Mouse (Mus musculus): Measurements from ENCODE around the gene Asap2.

The Asap2 gene

GRCm38 (mm10) chr12:21167741-21168140 lies 177.5 kb downstream of the Asap2 start:
- DNase-seq: no peak

DNA sequence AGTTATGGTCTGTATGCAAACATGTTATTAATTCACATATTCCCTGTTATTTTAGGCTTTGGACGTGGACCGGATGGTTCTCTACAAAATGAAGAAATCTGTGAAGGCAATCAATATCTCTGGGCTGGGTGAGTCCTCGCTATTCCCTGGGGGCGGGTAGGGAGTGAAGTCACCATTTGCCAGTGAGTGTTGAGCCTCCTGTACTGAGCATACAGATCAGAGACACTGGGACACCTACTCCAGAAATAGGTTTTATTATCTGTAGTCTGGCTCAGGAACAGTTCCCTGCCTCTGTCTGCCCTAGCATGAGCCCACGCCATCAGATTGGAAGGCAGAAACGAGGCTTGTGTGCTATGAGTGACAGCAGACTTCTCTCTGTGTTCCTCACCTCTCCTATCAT lies 177.9 kb downstream of the Asap2 start:
- no peak for DNase-seq

- DNase-seq: no peak
Measured at GRCm38 (mm10) chr12:21171776-21172490, 181.7 kb downstream of the Asap2 start.

DNA sequence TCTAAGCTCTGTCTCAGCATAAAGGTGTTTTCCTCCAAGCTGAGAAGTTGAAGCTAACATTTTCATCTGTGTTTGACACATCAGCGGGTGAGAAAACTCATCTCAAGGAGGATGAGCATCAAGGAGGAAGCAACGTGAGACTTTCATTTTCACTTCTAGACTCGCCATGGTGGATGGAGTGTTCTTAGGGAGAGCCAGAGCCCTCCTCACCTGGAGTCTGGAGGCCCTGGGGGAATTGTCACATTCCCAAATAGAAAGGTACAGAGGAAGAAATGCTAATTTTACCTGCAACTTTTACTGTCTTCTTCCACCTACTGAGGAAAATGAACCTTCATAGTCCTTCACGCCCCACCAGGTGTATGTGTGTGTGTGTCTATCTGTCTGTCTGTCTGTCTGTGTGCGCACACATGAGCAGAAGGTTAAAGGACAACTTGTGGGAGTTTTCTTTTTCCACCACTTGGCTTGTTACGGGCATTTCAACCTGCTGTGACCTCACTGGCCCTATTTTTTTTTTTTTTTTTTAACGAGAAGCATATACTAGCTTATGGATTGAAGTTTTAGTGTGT lies 183.7 kb downstream of the Asap2 start:
- no peak for DNase-seq

- no peak for DNase-seq
Measured at GRCm38 (mm10) chr12:21176399-21176798, 186.1 kb downstream of the Asap2 start.

DNA sequence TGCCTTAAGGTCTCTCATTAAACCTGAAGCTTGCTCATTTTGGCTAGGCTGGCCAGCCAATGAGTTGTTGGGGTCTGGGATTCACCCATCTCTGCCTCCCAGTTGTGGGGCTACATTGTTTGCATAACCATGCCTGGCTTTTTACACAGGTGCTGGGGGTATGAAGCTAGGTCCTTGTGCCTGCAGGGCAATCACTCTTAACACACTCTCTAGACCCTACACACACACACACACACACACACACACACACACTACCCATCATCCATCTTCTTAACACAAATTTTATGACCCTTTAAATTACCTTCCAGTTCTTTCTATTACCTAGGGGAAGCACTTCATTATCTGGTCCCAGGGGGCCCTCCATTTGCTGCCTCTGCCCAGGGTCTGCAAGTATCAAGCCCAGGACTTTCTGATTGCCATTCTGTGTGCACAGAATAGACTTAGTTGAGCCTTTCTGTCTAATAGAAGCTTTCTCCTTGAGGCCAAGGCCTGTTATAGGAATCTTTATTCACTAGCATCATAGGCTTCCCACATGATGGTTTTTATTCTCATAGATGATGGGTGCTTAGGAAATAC lies 187.0 kb downstream of the Asap2 start:
- DNase-seq: no peak

DNA sequence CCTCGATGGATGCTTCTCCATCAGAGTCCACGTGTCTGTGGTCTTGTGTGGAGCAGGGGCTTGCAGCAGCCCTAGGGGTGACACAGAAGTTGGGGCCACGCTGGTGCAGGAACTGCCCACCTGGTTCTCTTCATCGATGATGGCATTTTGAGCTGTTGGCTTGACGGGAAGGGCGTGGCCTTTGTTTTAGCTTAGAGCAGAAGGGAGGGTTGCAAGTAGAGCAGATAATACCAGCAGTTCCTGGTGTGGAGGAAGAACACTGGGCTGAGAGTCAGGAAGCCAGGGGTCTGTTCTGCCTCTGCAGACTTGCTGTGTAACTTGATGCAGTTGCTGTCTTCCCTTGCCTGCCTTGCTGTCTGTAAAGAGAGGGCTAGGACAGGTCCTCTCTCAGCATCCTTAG lies 189.8 kb downstream of the Asap2 start:
- DNase-seq: no peak

- no peak for DNase-seq
Measured at GRCm38 (mm10) chr12:21182786-21183185, 192.5 kb downstream of the Asap2 start.

- DNase-seq: no peak
Measured at GRCm38 (mm10) chr12:21183321-21183720, 193.1 kb downstream of the Asap2 start.

GRCm38 (mm10) chr12:21186145-21186544 lies 195.9 kb downstream of the Asap2 start:
- DNase-seq: no peak

- DNase-seq: peak; percentile 32
Measured at GRCm38 (mm10) chr12:21188880-21189279, 198.6 kb downstream of the Asap2 start.

DNA sequence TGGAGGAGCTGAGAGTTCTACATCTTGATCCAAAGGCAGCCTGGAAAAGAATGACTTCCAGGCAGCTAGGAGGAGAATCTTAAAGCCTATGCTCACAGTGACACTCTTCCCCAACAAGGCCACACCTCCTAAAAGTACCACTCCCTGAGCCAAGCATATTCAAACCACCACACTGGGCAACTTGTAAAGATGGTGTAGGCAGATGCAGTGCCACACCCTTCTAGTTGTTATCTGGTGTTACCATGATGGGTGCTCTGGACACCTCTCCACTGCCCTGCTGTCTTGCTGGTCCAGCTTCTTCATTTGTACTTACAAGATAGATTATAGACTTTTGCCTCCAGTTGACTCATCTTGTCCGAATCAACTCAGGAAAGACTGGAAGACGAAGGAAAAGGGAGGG lies 201.3 kb downstream of the Asap2 start:
- DNase-seq: no peak

DNA sequence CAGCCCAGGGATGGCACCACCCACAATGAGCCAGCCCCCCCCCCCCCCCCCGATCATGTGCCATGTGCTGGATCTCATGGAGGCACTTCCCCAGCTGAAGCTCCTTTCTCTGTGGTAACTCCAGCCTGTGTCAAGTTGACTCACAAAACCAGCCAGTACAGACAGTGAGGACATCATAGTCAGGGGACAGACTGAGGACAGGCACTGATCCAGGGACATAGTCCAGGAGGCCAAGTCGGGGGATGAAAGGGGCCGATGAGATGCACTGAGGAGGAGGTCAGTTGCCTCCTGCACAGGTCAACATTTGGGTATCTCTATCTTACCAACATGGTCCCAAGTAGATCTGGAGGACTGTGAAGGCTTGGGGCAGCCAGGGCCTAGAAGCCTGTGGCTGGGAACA lies 205.2 kb downstream of the Asap2 start:
- no peak for DNase-seq

- no peak for DNase-seq
Measured at GRCm38 (mm10) chr12:21196420-21196819, 206.2 kb downstream of the Asap2 start.

GRCm38 (mm10) chr12:21200613-21201012 lies 210.4 kb downstream of the Asap2 start:
- DNase-seq: no peak

GRCm38 (mm10) chr12:21201485-21202269 lies 211.4 kb downstream of the Asap2 start:
- DNase-seq: no peak

DNA sequence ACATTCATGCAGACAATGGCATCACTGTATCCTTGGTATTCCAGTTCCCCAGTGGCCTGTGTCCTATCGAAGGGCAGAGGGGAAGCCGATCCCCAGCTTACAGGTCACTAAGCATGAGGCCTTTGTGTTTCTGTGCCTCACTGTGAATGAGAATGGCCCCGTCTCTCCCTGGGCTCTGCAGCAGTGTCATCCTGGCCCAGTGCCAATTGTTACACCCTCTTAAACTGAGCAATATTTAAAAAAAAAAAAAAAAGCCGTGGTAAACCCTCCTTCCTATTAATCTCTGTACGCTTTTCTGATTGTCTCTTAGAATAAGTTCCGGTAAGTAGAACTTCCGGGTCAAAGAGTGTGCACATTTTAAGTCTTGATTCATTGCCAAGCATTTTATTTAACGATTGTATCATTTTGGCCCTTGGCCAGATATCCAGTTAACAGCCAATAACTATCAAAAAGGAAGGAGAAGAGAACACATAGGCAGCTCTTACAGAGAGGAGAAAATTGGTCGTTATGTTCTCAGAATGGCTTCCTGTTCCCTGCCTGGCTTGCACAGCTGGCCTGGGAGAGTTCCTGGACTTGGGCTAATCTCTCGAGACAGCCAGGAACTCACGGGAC lies 214.5 kb downstream of the Asap2 start:
- peak; percentile 36 for DNase-seq

DNA sequence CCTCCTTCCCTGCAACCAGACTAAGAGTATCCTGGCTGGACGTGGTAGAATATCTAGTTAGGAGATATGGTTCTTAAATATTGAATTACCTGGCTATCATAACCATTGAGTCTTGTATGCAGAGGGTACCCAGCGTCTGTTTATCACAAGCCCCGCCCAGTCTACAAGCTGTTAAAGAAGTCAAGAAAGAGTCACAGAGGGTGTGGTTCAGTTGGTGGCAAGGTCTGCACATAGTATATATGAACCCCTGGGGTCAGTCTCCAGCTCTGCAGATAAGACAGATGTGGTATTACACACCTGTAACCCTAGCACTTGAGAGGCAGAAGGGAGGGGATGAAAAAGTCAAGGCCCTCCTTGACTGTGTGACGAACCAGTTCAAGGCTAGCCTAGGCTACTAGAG lies 215.5 kb downstream of the Asap2 start:
- no peak for DNase-seq

- no peak for DNase-seq
Measured at GRCm38 (mm10) chr12:21207422-21207821, 217.2 kb downstream of the Asap2 start.

DNA sequence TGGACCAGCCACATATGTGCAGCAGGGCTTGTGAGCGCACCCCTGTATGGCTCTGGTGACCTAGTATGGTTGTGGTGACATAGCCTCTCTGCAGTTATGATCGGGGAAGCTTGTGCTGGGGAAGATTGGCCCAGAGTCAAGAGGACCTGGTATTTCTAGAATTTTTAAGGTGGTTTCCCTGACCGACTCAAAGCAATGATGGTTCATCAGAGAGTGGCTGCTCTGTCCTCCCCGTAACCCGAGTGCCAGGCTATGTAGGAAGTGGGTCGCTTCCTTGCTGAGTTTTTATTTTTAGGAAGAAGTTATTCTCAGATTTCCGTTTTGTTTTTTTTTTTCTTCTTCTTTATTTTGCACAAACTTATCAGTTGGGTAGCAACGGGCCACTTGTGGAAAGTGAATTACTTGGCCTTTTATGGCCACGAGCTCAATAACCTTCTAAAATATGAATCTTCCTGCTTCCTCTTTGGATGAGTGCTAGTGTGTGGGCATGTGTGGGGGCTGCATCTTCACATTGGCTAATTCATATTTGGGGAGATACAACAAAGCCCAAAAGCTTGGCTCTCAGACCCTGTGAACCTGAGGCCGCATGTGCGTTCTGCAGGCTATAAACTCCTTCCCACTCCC lies 218.0 kb downstream of the Asap2 start:
- no peak for DNase-seq

GRCm38 (mm10) chr12:21209273-21209672 lies 219.0 kb downstream of the Asap2 start:
- no peak for DNase-seq

DNA sequence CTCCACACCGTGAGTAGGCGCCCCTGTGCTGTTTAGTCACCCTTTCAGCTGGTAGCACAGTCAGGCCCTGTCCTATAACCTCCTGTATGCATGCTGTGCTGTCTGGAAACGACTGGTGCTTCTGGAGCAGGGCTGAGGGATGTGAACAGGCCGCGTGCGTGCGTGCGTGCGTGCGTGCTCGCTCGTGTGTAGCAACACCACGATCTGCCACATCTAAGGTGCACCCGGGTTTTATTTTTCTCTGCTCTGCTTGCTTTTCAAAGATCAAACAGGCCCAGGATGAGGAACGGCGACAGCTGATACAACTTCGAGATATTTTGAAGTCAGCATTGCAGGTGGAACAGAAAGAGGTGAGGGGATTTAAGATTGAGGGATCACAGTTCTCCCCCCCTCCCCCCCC lies 222.6 kb downstream of the Asap2 start:
- DNase-seq: no peak
